In genomic region chr5:116389856-116390542, GRCm38 (mm10) we compare ENCODE assay signal across 9 mouse cellular contexts. TPM values are rescaled to one million over a fixed set of nuclear protein-coding genes. Genes with fewer than 3 reads are reported as not detected.
DNase-seq lines count a peak whose midpoint lies in the region; ATAC-seq and TF ChIP-seq lines count a peak whose summit lies in the region.
"Had no signal": no experiment of that assay in that cellular context is flagged by ENCODE, and none has a peak within 500 bp of the region (broad histone marks: within the 10 kb centered on the region; RNA-seq: fewer than 3 reads in every experiment).

No protein-coding gene starts in this region.

- peaks cover 10% of the 10 kb centered on the region for H3K4me1 ChIP-seq in hindbrain, embryonic 15.5 days (replicated peaks)
- H3K4me1 ChIP-seq in hindbrain, embryonic 10.5 days (replicated peaks): 0 out of 2 replicates have a peak, but pooled peaks cover 3% of the 10 kb centered on the region
- peaks cover 5% of the 10 kb centered on the region; the same call in 1 of the 2 replicates for H3K4me1 ChIP-seq in midbrain, embryonic 16.5 days (ENCODE audit: control insufficient read depth, insufficient read depth, low read length)

- H3K9me3 ChIP-seq in hindbrain, embryonic 15.5 days: no peaks in the 10 kb centered on the region
- H3K9me3 ChIP-seq in hindbrain, embryonic 10.5 days: no peaks in the 10 kb centered on the region
- no peaks in the 10 kb centered on the region for H3K9me3 ChIP-seq in midbrain, embryonic 16.5 days (replicated peaks; ENCODE audit: control insufficient read depth, low read length, poor library complexity, severe bottlenecking)

- no peak overlapping the region for H3K9ac ChIP-seq in hindbrain, embryonic 15.5 days
- no peak overlapping the region for H3K9ac ChIP-seq in midbrain, embryonic 16.5 days (ENCODE audit: low read depth, low read length)

- H3K27me3 ChIP-seq in hindbrain, embryonic 15.5 days: no peaks in the 10 kb centered on the region
- H3K27me3 ChIP-seq in hindbrain, embryonic 10.5 days (ENCODE audit: insufficient read depth, poor library complexity, severe bottlenecking): no peaks in the 10 kb centered on the region
- H3K27me3 ChIP-seq in midbrain, embryonic 16.5 days (ENCODE audit: control insufficient read depth, insufficient read depth, low read depth, low read length): no peaks in the 10 kb centered on the region

- WGBS in hindbrain, embryonic 15.5 days: 57% methylated on average over 15 of the region's 15 CpGs
- WGBS in hindbrain, embryonic 10.5 days: 81% methylated on average over 15 of the region's 15 CpGs
- WGBS in midbrain, embryonic 16.5 days: 37% methylated on average over 15 of the region's 15 CpGs

- no peak for DNase-seq in hindbrain, embryonic 10.5 days (ENCODE audit: low spot score)
- peak; percentile 53 to 70 for DNase-seq in adrenal gland, postnatal 36 days
- peak; percentile 26 for DNase-seq in gastrocnemius, postnatal 25 days
- peak; percentile 26 to 27 for DNase-seq in layer of hippocampus, adult 2 months (ENCODE audit: low spot score in 2 of 2)
- no peak for DNase-seq in spleen, adult 18-20 months
- DNase-seq in thymus, postnatal 14 days: no peak

- H3K36me3 ChIP-seq in hindbrain, embryonic 15.5 days: no peaks in the 10 kb centered on the region
- no peaks in the 10 kb centered on the region for H3K36me3 ChIP-seq in hindbrain, embryonic 10.5 days
- no peaks in the 10 kb centered on the region for H3K36me3 ChIP-seq in midbrain, embryonic 16.5 days (ENCODE audit: control insufficient read depth, insufficient read depth, low read length)

- H3K27ac ChIP-seq in hindbrain, embryonic 15.5 days (replicated peaks): peak overlapping the region; percentile 32
- no peak overlapping the region for H3K27ac ChIP-seq in hindbrain, embryonic 10.5 days
- no peak overlapping the region for H3K27ac ChIP-seq in layer of hippocampus, adult 2 months
- H3K27ac ChIP-seq in midbrain, embryonic 16.5 days (ENCODE audit: low read length): peak overlapping the region; percentile 60

- TF ChIP-seq CTCF in layer of hippocampus, adult 2 months (conservative IDR thresholded peaks at IDR 0.05): no peak

- no peak overlapping the region for H3K4me2 ChIP-seq in hindbrain, embryonic 15.5 days
- H3K4me2 ChIP-seq in midbrain, embryonic 16.5 days (ENCODE audit: low read length): peak overlapping the region; percentile 10; the same call in 1 of the 2 replicates

- H3K4me3 ChIP-seq in hindbrain, embryonic 15.5 days: no peak overlapping the region
- no peak overlapping the region for H3K4me3 ChIP-seq in hindbrain, embryonic 10.5 days
- no peak overlapping the region for H3K4me3 ChIP-seq in layer of hippocampus, adult 2 months
- no peak overlapping the region for H3K4me3 ChIP-seq in midbrain, embryonic 16.5 days (ENCODE audit: low read depth, low read length)

- peak; percentile 83 for ATAC-seq in hindbrain, embryonic 15.5 days (ENCODE audit: low FRiP score, low read depth)
- ATAC-seq in midbrain, embryonic 16.5 days: peak; percentile 88

RNA-seq across cellular contexts. Expression of gene Hspb8, which starts 32.7 kb away (rescaled TPM):
- 6.7 and 8.7 TPM in 2 replicates for polyA plus RNA-seq in hindbrain, embryonic 15.5 days (2015; fragmentation: Nextera tagmentation; extraction: Ambion mirVana)
- 7.3 and 9.7 TPM in 2 replicates for polyA plus RNA-seq in hindbrain, embryonic 10.5 days (2016; fragmentation: Nextera tagmentation; extraction: Ambion mirVana)
- 100 to 1,000 TPM; 106 to 228 TPM for total RNA-seq in adrenal gland, postnatal 36 days (2021)
- 100 to 1,000 TPM; 216 to 227 TPM for total RNA-seq in gastrocnemius, postnatal 25 days (2021)
- total RNA-seq in layer of hippocampus, adult 2 months (2021): 10 to 100 TPM; 11.8 to 12.5 TPM
- 3.7 and 4.2 TPM in 2 replicates for polyA plus RNA-seq in midbrain, embryonic 16.5 days (2015; fragmentation: Nextera tagmentation; extraction: Ambion mirVana)
- total RNA-seq: MEL had no signal

Comparison
In these comparisons a context has a peak if more than half of its experiments do, and no peak if none do; other contexts are left out.
1. H3K27ac ChIP-seq: peak in hindbrain, embryonic 15.5 days (single experiment) and midbrain, embryonic 16.5 days (single experiment); none in hindbrain, embryonic 10.5 days (single experiment) and layer of hippocampus, adult 2 months (single experiment).
2. DNase-seq: peak in adrenal gland, postnatal 36 days (2 of 2), gastrocnemius, postnatal 25 days (single experiment) and layer of hippocampus, adult 2 months (2 of 2); none in hindbrain, embryonic 10.5 days (single experiment), spleen, adult 18-20 months (0 of 2) and thymus, postnatal 14 days (single experiment).
3. RNA of gene Hspb8, which starts 32.7 kb away (total RNA-seq): 106 to 228 TPM in adrenal gland, postnatal 36 days and 216 to 227 TPM in gastrocnemius, postnatal 25 days; 11.8 to 12.5 TPM in layer of hippocampus, adult 2 months; every median in the first group is over 4 times any median in the second.